Mouse (Mus musculus) telencephalon, adult 2 months (tissue): ENCODE results near the gene Cd248.
A peak's percentile ranks its signal among the peaks of the same experiment; 100 is the strongest.

Experiments
- DNase-seq: peaks from one replicate; pipeline ENCODE4 v3.0.0-alpha.2; 2011; ENCODE audit warnings: low read depth, low spot score

Gene Cd248

DNA sequence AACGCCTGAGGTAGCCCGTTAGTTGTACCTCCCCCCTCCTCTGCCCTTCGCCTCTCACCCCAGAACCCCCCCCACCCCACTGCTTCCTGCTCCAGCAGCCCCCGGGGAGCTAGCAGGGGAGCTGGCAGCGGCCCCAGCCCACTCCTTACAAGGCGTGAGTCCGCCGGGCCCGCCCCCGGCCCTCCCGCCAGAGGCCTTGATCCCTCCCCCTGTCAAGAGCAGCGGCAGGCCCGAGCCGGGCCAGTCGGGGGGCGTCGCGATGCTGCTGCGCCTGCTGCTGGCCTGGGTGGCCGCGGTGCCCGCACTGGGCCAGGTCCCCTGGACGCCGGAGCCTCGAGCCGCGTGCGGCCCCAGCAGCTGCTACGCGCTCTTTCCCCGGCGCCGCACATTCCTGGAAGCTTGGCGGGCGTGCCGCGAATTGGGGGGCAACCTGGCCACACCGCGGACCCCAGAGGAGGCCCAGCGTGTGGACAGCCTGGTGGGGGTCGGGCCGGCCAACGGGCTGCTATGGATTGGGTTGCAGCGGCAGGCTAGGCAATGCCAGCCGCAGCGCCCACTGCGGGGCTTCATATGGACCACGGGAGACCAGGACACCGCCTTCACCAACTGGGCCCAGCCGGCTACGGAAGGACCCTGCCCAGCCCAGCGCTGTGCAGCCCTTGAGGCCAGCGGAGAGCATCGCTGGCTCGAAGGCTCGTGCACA lies at the start of gene Cd248:
Gene Cd248 (plus strand): TSS at position 212 of the 703 bp plus-strand sequence.
- DNase-seq: no peak

DNA sequence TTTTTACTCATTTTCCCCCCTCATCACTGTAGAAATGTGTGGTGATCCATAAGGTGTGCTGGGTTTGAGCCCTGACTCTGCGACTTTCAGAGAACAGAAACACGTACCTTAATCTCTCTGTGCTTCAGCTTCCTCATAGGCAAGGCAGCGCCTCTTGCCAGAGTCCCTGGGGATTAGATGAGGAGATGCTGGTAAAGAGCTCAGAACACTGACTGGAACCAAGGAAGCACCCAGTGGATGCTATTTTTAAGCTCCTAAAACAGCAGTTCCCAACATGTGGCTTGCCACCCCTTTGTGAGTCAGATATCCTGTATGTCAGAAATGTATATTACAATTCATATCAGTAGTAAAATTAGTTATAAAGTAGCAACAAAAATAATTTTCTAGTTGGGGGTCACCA lies 49.7 kb upstream of the Cd248 start:
- no peak for DNase-seq

DNA sequence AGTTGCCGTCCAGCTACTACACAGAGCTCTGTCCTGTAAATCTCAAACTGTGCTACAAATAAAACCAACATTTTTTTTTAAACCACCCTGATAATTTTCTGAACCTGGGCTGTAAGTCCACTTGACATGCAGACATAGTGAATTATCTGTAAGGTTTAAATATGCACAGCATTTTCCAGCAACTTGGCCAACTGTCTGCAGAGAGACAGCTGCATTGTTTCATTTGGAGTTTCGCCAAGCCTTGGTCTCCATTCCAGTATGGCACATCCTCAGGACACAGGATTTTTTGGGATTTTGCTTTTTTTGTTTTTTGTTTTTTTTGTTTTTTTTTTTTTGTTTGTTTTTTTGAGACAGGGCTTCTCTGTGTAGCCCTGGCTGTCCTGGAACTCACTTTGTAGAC lies 46.5 kb upstream of the Cd248 start:
- DNase-seq: no peak

DNA sequence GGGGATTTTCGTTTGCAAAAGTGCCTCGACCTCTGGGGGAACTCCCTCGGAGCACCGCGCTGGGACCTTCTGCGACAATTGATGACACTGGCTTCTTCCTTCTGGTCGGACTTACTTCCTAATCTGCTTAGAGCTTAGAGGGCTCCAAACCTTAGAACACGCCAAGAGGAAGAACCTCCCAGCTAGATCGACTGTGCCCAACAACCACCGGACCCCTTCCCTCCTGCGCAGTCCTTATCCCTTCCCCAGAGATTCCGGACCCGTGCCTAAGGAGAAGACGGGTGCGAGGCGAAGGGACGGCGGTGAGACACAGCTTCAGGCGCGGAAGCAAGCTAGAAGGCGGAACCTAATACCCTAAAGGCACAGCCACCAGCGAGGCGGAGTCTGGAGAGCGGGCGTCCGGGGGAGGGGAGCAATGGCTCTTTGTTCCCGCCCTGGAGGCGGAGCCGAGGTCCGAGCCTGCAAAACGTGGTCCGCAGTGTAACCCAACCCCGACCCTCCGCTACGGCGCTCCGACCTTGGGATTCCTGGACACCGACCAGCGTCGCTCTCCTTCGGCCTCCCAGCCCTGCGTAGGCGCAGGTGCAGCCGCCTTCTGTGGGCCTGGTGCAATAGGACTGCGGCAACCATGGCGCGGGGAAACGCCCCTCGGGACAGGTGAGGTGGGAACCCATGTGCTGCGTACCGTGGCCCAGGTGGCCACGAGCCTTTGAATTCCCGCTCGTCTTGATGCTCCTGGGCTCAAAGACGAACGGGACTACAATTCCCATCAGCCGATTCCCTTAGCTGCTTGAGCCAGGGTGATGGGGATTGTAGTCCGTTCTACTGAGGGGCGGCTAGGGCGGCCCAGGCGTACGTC lies 44.0 kb upstream of the Cd248 start, which contains the start of gene Slc29a2:
Gene Slc29a2 (plus strand): TSS at position 240 of the 859 bp plus-strand sequence.
- peak; percentile 85 for DNase-seq

DNA sequence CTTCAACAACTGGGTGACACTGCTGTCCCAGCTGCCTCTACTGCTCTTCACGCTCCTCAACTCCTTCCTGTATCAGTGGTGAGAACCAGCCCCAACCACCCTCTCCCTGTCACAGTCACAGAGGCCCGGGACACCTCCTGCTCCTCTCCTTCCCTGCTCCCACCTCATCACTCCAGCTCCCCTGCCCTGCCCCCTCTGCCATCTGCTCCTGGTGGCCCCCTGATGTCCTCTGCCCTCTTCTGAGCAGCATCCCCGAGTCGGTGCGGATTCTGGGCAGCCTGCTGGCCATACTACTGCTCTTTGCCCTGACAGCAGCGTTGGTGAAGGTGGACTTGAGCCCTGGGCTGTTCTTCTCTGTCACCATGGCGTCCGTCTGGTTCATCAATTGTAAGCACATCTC lies 41.8 kb upstream of the Cd248 start:
- no peak for DNase-seq

DNA sequence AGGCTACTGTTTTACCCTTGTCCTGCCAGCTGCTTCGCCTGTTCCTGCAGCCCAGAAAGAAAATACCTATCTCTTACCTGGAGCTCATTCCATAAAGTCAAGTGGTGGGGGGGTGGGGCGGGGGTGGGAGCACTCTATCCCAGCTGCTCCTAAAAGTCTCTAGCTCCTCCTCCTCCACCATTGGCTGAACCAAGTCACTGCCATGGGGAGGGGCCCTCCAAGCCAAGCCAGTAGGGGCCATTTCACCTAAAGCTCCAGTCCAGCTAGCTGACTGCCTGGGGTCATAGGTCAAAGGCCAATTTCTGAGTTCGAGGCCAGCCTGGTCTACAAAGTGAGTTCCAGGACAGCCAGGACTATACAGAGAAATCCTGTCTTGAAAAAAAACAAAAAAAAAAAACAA lies 35.2 kb upstream of the Cd248 start:
- no peak for DNase-seq

DNA sequence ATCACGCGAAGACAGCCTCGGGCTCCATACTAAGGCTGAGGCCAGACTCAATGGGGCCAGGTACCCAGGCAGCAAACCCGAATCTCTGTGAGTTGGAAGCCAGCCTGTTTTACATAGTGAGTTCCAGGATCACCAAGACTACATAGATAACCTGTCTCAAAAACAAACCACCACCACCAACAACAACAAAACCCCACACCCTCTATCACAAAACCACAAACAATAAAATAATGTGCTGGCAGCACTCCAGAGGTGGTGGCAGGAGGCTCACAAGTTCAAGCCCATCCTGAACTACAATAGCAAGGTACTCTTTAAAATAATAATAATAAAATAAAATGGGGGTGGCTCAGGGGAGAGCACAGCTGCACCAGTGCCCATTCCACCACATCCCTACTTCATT lies 31.3 kb upstream of the Cd248 start:
- no peak for DNase-seq

DNA sequence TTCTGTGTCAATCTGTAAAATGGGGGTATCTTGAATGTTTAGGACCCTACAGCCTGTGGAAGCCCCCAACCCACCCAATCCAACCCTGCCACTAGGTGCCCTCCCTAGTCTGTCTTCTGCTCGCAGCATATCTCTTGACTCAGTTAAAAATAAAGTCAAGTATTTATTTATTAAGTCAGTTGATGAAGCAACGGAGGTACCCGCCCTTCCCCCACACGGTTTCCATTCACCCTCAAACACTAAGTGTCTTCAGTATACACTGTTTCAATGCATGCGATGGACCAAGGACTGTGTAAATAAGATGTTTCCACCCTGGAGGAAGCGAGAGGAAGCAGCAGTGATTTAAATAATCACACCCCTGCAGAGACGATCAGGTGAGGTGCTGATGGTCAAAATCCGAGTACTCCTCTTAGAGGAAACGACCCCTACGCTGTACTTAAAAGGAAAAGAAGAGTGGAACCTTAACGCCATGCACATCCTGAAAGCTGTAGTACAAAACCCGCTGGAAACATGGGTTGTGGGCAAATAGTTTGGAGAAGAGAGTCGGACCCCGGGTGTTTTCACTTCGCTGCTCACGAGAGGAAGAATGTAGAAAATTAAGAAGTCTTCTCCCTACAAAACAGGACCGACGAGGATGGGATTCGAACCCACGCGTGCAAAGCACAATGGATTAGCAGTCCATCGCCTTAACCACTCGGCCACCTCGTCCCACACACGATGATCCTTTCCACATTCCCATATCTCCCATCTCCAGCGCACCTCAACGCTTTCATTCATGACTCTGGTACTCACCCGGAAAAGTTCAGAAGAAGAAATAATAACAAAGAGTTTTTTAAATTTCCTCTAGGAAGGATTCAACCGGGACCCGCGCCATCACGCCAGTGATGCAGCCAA lies 30.0 kb upstream of the Cd248 start:
- peak; percentile 77 for DNase-seq

DNA sequence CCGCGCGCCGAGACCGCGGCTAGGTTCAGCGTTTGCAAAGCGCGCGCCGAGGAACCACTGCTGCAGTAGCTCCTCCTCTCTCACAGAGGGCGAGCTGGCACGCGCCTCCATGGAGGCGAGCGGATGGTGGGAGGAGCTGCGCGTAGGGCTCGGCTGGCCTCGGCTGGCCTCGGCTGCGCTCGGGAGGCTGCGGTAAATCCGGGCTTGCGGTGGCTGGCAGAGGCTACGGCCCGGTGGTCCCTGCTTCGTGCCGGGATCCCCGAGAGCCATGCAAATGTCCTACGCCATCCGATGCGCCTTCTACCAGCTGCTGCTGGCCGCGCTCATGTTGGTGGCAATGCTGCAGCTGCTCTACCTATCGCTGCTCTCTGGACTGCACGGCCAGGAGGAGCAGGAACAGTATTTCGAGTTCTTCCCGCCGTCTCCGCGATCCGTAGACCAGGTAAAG lies 29.1 kb upstream of the Cd248 start, which contains the start of the genes B4gat1 and AC124502.3:
Gene B4gat1 (plus strand): TSS at position 118 of the 448 bp plus-strand sequence.
Gene AC124502.3 (plus strand): TSS at position 183 of the 448 bp plus-strand sequence.
- DNase-seq: peak; percentile 86

DNA sequence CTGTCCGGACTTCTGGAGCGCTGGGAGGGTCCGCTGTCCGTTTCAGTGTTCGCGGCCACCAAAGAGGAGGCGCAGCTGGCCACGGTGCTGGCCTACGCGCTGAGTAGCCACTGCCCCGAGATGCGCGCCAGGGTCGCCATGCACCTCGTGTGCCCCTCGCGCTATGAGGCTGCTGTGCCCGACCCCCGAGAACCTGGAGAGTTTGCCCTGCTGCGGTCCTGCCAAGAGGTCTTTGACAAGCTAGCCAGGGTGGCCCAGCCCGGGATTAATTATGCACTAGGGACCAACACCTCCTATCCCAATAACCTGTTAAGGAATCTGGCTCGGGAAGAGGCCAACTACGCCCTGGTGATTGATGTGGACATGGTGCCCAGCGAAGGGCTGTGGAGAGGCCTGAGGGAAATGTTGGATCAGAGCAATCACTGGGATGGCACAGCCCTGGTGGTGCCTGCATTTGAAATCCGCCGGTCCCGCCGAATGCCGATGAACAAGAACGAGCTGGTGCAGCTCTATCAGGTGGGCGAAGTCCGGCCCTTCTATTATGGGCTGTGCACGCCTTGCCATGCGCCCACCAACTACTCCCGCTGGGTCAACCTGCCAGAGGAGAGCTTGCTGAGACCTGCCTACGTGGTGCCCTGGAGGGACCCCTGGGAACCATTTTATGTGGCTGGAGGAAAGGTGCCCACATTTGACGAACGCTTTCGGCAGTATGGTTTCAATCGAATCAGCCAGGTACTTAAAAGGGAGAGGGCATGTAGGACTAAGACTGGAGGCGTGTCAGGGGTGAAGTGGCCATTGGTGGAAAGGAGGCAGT lies 28.4 kb upstream of the Cd248 start:
- DNase-seq: no peak

DNA sequence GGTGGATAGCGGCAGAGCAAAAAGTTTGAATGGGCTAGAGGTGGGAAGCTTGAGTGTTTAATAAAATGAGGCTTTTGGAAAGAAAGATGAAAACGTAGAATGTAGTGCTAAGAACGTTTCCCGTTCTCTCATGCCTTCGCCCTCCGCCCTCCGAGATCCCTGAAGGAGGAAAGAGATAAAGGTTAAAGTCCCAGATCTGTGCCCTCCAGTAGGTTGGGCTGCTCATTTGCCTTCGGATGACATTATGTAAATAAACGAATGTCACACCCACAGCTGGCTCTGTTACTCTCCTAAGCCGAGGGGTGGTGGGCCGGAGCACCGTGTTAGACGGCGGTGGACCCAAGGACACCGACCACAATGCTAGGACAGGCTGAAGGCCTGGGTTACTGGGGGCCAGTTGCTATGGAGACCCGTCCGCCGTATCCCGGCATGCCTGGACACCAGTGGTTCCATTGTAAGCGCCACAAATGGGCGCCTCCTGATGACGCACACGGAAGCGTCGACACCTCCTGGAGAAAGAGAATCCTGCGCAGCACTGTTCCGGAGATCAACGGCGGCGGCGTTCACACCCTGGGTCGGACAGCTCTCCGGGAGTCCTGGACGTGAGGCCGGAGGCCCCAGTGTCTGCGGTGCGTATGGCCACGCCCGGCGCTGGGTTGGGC lies 26.9 kb upstream of the Cd248 start, which contains the start of gene Brms1:
Gene Brms1 (plus strand): TSS at position 493 of the 662 bp plus-strand sequence.
- peak; percentile 93 for DNase-seq

DNA sequence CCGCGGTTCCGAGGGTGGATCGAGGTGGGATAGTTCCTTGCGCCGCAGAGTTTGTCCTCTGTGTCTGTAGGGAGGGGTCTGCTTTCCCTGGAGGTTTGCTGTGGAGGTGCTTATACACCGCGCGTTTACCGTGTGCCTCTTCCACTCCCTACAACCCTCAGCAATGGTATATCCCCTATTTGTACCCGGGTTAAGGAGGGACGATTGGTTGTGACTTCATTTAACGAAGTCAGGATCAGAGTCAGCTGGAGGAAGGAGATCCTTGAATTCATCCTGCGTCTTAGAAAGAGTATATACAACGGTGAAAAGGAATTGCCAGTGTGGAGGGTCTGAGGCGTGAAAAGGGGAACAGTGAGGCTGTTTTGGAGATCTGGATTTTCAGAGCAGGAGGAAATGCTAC lies 26.3 kb upstream of the Cd248 start:
- DNase-seq: no peak

DNA sequence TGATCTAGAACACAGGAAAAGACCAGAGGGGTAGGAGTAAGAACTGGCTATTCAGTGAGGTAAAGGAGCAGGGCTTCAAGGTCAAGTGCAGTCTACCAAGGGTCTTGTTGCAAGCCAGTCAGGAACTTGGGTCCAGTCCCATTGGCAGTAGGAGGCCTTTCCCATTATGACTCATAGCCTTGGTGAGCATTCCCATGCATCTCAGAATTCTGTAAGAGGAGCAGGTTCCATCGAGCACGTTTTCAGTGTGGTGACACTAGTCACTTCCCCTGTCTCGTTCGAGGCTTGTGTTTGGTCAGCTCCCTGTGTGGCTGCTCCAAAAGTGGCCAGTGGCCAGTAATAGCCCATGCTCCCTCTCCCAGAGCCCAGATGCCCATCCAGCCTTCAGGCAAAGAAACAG lies 22.3 kb upstream of the Cd248 start:
- DNase-seq: no peak

DNA sequence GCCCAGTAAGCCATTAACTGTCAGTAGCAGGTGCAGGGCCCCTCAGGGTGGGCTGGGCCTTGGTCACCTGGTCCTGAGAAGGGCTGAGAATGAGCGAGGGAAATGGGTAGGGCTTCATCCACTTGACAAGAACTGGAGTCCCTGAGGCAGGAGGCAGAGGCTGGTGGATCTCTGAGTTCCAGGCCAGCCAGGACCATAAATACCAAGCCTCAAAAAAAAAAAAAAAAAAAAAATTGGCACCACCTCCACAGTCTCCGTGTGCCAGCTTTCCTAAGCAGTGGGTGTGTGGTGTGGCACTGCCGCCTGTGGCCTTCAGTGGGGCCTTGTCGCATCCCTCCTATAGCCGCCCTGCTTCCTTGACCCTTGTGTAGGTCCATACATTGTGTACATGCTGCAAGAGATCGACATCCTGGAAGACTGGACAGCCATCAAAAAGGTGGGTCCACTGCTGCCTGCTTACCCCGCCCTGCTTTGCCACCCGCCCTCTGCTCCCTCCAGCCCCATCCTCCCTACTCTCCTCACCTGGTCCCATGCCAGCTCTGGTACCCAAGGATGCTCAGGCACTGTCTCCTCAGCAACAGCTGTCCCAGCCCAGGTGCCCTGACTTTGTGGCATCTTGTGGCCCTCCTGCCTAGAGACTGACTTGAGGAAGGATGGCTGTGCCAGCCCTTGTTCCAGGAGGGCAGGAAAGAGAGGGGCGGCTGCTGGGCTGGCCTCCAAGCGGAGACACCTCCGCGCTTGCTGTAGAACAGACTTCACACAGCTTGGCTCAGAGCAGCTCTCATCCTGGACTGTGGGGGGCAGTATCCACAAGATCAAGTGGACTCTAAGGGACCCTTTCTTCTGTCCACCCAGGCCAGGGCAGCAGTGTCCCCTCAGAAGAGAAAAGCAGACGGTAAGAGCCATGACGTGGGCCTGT lies 19.5 kb upstream of the Cd248 start:
- peak; percentile 79 for DNase-seq

DNA sequence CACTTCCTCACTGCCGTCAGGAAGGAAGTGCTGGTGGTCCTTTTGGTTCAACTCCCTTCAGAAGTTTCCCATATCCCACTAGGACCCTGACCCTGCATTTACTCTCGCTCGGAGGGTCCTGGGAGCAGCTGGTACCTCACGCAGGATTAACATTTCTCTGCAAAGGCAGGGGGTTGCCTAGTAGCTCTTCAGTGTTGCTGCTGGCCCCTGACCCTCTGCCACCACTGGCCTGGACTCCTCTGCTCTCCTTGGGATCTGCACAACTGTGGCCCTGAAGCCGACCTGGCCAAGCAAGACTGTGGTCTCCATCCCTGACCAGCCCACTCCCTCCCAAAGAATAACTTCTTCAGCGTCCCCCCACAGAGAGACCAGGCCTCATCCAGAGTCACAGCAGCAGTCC lies 18.6 kb upstream of the Cd248 start:
- DNase-seq: no peak

DNA sequence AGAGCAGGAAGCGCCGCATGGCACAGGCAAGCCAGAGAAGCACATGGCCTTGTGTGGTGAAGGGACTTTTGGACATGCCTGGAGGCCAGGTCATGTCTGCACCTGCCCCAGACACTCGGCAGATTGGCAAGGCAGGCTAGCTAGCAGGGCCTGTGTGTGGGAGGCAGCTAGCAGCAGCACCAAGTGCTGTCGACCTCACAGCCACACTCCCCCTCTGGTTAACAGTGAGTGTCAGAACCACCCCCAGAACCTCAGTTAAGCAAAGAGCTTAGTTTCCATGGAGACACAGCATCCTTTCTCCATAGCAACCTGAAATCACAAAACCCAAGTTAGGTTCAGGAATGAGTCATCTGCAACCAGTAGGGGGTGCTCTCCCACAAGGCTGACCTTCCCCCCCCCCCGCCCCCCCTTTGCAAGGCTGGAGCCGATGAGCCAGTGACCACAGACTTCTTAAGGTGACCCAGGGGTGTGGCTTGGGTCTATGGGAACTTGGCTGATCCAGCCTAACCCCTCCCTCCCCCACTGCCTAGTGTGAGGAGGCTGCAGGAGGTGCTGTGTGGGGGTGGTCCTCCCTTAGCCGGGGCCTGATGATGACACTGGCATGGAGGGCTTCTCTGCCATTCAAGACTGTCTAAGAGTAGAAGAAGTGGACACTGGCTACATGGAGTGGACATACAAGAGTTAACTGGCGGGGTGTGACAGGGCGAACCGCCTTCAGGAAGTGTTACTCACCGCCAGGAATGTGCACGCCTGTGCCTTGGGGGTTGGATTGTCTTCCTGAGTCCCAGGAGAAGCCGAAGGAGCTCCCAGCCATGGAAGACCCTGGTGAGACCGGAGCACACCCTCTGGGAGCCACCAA lies 17.6 kb upstream of the Cd248 start, which contains the start of gene Rin1:
Gene Rin1 (plus strand): TSS at position 435 of the 859 bp plus-strand sequence.
- DNase-seq: peak; percentile 97

DNA sequence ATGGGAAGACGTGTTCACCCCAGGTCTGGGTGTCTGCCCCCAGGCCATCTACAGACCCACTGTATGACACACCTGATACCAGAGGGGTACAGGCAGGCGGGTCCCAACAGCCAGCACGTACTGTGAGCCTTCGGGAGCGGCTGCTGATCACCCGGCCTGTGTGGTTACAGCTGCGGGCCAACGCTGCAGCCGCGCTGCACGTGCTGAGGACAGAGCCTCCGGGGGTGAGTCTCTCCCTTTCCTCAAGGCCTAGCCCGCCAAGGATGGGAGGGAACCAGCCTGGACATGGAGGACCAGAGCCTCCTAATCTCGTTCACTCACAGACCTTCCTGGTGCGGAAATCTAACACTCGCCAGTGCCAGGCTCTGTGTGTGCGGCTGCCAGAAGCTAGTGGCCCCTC lies 16.8 kb upstream of the Cd248 start:
- DNase-seq: no peak

DNA sequence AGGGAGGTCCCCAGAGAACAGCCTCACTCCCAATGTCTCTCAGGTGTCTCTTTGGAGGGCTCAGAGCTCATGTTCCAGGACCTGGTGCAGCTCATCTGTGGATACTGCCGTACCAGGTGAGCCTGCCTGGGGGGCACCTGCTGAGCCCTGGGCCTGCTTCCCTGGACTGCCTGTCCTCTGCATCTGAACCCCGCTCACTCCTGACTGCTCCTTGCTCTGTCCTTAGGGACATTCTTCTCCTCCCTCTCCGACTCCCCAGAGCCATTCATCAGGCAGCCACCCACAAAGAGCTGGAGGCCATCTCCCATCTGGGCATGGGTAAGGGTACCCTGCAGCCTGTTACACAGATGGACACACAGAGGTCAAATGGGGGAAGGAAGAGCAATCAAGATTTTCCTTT lies 16.4 kb upstream of the Cd248 start:
- DNase-seq: no peak
